Mouse (Mus musculus): Measurements from ENCODE around the gene Fam189a1.

Gene Fam189a1

GRCm38 (mm10) chr7:65156514-65156911, at the start of gene Fam189a1:
Fam189a1 (minus strand) TSS chr7:65156570.
- DNase-seq: no peak

DNA sequence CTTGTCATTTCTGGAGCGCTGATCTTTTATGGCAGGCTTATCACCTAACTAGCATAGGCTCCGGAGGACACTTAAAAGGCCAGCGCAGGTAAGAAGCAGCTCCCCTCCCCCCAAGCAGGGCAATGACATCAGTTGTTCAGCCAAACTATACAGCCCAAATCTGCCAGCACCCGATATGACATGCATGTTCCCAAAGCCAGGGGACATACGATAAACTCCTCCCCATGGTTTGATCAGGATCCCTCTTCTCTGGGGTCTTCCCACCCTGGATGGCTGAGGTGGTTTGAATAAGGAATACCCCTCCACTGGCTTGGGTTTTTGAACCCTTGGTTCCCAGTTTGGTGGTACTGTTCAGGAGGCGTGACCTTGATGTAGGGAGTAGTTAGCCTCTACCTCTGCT, 49.7 kb upstream of the Fam189a1 start:
- no peak for DNase-seq

DNA sequence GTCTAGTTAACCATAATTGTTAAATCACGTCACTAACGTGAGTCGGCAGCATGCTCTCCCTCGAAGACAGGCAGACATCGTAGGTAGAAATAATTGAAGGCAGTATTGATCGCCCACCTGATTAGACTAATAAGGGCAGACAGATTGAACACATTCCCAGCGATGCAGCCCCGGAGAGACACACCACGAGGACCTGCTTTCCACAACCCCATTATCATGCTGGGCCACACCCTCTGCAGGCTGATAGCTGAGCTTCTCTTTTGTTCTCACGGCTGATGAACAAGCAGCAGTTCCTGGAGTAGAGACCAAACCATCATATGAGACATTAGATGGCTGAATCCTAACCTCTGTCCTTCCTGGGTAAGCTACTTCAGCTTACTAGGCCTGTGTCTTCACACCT, 46.3 kb upstream of the Fam189a1 start:
- DNase-seq: no peak

- no peak for DNase-seq
Measured at GRCm38 (mm10) chr7:65180694-65181093, 24.3 kb upstream of the Fam189a1 start.

DNA sequence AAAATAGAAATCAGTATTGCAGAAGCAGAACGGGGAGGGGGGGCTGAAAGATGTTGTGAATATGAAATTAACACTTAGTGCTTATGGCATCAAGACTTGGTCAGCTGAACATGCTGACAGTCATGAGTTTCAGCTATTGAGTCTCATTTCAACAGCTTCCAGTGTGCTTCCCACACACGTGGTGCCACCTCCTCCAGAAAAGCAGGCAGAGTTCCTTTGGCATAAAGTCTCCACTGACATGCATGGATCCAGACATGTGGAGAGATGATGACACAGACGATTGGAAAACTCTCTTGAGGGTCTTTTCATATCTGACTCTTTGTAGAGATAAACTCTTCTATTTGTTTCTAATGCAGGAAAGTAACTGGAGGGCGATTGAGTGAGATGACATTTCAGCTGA, 14.4 kb upstream of the Fam189a1 start:
- no peak for DNase-seq

GRCm38 (mm10) chr7:65157031-65158025, 958 bp upstream of the Fam189a1 start:
- no peak for DNase-seq

GRCm38 (mm10) chr7:65155628-65156513, 499 bp downstream of the Fam189a1 start:
- DNase-seq: peak; percentile 11

DNA sequence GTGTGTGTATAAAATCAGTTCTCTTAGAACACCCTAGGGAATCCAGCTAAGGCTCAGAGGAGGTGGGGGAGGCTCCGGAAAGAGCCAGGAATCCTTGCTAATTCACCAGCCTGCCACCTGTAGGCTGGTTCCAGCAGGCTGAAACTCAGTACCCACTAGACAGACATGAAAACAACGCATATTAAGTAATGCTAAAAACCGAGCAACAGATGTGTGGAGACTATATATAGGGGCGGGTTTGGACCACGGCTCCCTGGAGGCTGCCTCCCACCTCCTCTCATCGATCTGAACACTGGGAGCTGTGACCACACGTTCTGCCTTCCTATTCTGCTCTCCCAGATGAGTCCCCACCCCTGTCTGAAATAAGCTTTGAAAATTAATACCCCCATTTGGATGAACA, 1.8 kb downstream of the Fam189a1 start:
- no peak for DNase-seq

- DNase-seq: no peak
Measured at GRCm38 (mm10) chr7:65153846-65154245, 2.5 kb downstream of the Fam189a1 start.

DNA sequence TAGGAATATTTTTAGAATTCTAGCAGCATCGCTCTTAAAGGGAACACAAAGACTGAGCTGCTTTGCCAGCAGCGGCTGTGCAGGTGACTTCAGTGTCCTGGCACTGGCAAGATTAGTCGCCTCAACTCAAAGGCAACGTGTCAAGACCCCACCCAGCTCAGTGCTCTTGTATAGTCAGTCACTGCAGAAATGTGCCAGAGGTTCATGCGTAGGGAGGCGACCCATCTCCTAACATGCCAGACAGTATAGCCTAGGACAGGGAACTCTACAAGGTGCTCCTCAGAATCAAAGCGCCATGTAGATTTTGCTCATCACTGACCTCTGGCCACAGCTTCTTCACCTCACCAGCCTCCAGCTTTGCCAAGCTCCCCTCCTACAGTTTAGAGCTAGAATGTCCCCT, 4.8 kb downstream of the Fam189a1 start:
- DNase-seq: no peak

- no peak for DNase-seq
Measured at GRCm38 (mm10) chr7:65149040-65149439, 7.3 kb downstream of the Fam189a1 start.

- no peak for DNase-seq
Measured at GRCm38 (mm10) chr7:65144881-65145280, 11.5 kb downstream of the Fam189a1 start.

DNA sequence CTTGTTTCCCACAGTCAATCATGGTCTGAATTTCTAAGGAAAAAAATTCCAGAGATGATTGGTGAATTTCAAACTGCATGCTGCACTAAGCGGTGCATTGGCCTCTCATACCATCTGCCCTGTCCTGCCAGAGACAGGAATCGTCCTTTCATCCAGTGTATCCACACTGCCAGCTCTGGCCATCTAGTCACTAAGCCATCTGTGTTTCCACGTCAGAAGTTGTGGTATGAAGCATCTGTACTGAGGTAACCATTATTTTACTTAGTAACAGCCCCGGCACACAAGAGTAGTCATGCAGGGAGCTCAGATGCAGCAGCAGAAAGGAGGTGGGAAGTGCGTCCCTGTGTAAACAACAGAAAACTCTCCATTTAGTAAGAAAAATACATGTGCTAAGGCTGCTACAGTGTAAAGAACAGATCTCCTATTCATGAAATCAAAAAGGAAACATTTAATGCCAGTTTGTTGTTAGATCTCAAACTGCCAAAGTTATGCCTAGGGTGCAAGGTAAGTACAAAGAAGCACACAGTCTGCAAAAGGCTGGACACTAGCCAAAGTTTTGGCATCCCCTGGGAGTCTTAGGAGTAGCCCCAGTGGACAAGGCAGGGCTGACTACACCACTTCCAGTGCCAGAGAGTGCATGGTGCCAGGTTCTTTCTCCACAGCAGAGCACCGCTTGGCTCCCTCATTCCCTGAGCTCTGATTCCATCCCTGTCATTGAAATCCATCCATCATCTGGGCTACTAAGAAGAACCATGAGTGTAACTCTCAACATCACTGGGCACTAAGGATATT, 14.3 kb downstream of the Fam189a1 start:
- no peak for DNase-seq

DNA sequence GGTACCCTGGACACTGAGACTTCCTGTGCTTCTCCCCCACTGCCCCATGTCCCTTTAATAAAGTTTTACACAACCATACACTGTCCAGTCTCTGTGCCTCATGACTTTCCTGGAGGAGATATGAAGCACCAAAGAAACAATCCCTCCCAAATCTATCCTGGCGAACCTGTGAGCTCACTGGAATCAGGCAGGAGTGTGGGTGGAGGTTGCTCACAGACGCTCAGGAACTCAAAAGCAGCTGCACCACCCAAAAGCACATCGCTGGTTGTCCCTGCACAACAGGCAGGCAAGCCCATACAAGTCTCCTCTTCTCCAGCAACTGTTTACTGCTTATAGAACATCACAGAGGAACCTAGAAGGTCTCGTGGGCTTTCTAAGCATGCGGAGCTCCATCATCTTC, 15.5 kb downstream of the Fam189a1 start:
- no peak for DNase-seq

DNA sequence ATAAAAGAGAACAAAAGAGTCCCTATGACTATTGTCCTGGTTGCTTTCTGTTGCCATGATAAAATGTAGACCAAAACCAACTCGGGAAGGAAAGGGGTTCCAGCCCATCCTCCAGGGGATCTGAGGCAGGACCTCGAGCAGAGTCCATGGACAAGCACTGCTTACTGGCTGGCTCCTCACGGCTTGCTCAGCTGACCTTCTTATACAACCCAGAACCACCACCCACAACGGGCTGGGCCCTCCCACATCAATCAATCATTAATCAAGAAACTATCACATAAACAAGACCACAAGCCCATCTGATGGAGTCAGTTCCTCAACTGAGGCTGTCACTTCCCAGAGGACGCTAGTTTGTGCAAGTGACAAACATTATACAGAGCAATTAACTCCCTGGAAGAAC, 16.3 kb downstream of the Fam189a1 start:
- DNase-seq: no peak

- no peak for DNase-seq
Measured at GRCm38 (mm10) chr7:65123766-65124165, 32.6 kb downstream of the Fam189a1 start.

DNA sequence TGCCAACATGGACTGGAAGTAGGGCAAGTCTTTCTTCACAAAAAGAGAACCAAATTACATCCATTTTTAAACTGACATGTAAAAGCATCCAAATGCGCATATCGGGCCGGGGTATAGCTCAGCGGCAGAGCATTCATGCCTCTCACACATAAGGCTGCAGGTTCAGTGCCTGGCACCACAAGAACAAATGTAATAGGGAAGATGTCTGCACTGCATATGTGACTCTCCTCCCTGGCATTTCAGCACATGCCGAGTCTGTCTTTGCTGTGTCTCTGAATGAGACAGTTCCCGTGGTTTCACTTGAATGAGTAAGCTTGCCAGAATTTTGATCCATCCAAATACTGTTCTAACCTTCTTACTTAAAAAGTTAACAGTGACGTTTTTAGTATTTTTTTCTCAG, 39.5 kb downstream of the Fam189a1 start:
- no peak for DNase-seq

- DNase-seq: no peak
Measured at GRCm38 (mm10) chr7:65115366-65115765, 41.0 kb downstream of the Fam189a1 start.

DNA sequence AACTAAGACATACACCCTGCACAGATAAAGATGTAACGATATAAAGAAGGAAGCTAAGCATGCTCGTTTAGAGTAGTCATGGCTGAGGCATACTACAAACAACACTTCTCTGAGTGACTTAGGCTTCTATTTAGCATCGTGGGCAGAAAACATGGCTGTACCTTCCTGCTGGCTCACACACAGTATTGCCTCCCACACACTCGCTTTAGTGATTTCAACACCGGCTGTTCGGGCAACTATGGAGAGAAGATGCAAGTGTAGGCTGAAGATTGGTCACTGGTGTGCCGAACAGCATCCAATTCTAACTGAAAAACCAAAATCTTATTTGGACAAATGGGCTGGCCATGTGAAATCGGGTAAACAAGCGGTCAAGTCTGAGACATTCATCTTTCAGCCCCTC, 44.7 kb downstream of the Fam189a1 start:
- DNase-seq: no peak

DNA sequence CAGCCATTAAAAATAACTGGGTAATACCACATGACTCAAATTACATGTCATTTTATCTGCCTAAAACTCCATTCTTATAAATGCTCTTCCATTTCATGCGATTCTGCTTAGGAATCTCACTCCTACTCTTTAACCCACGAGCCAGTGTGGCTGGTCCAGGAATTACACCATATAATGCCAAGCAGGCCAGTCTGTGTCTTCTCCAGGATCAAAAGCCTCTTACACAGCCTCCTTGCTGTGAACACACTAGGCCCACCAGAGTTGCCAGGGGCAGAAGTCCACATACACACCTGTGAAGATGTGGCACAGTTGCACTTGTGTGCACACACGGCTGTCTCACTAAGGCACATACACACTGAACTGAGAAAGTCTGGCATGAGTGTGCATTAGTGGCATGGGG, 50.8 kb downstream of the Fam189a1 start:
- no peak for DNase-seq

DNA sequence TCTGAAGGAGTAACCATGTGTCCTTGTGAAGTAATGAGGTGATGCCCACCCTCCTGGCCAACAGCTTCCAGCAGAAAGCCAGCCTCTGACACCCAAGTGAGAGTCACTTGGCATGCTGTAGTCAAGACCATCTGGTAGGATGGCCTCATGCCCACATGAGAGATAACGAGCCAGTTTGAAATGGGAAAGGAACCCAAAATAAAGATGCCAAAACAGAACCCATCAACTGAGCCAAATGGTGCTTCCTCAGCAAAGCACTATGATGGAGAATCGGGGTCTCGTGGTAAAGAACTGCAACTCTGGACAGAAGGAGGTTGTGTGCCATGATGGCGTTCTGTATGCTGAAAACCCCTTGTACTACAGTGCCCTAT, 51.3 kb downstream of the Fam189a1 start:
- DNase-seq: no peak

GRCm38 (mm10) chr7:65104207-65105096, 51.9 kb downstream of the Fam189a1 start:
- no peak for DNase-seq
